Mouse (Mus musculus): ENCODE measurements at regions not wholly inside any gene's neighbourhood (a gene's known extent, or its start where the extent isn't known, plus 50 kb on each side); places are given as distances from the start of the nearest gene placed in this dataset.

DNA sequence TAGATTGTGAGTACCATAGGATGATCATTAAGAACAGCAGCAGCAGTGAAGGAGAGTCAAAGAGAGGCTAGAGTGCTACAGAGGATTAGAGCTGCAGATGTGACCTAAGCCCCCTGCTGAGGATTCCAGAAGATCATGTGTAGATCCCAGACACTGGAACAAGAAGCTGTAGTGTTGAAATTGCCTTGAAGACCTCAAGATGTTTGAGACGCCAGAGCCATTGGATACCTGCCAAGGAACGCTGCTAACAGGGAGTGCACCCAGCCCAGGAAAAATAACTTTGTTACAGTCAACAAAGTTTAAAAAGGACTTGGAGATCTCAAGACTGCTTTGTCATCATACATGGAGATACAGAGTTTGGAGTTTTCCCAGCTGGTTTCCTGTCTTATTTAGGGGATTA, 955.0 kb upstream of the Pcdh10 start:
- DNase-seq (ENCODE audit: low spot score) = peak; percentile 30

DNA sequence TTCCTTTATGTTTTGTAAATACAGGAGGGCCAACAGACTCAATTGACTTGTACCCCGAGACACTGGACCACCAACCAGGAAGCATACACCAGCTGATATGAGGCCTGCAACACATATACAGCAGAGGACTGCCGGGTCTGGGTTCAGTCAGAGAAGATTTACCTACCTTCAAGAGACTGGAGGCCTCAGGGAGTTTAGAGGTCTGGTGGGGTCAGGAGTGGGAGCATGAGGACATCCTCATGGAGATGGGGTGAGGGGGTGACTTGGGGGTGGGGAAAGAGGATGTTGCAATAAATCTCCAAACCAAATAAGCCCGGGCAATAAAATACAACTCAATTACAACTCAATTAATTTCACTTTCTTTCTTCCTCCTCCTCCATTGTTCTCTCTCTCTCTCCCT, 910.1 kb upstream of the Pcdh10 start:
- DNase-seq (ENCODE audit: low spot score) = no peak
